Mouse (Mus musculus) mesoderm, embryonic 11.5 days (tissue): ENCODE measurements at regions not wholly inside any gene's neighbourhood (a gene's known extent, or its start where the extent isn't known, plus 50 kb on each side); places are given as distances from the start of the nearest gene placed in this dataset.

Experiments
- DNase-seq: peaks from one replicate; pipeline ENCODE4 v3.0.0-alpha.2; 2012; ENCODE audit warnings: low read depth, low spot score

DNA sequence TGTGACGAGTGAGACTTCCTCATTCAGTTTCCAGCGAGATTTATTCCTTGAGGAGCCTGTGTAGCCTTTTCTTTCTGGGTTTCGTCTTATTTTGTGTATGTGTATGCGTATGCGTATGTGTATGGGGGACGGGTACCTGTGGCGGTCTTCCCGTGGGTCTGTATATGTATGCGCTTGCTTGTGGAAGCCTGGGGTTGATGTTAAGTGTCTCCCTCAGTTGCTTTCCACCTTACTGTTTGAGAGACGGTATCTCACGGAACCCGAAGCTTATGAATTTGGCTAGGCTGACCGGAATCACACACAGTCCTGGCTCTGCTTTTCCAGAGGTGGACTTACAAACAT, 87.1 kb downstream of the Ankrd50 start:
- no peak for DNase-seq

DNA sequence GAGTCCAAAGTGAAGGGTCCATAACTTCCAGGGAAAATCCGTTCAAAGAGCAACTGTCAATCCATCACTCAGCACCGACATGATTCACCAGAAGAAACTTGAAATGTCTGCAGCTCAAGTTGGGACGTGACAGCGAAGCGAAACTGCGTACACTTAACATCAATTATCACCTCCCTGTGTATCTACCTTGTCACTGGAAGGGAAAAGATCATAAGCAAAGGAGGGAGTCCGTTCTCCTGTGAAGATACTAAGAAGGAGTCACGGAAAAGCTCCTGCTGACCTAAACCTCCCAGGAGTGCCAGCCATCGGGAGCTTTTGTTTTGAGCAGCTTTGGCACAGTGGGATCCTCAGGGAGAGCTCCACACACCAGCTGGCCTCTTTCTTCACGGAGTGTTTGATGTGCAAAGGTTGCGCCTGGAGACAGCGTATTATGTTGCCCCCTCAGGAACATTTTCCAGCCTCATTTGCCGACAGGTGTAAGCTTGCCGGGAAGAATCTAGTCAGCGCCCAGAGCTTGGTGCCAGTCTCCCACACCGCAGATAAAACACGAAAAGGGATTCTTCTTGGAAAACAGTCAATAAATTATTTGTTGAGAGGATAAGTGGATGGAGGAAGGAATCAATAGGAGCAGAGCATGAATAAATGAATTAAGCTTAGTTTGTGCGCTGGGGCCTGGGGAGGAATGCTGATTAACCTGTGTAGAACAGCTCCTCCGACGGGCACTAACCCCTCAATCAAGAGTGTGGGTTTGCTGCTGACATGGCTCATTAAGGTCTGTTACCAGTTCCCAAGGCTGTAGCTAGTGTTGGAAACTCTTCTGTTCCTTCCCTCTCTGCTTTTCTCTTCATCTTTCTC, 87.7 kb downstream of the Ankrd50 start:
- peak; percentile 38 for DNase-seq

DNA sequence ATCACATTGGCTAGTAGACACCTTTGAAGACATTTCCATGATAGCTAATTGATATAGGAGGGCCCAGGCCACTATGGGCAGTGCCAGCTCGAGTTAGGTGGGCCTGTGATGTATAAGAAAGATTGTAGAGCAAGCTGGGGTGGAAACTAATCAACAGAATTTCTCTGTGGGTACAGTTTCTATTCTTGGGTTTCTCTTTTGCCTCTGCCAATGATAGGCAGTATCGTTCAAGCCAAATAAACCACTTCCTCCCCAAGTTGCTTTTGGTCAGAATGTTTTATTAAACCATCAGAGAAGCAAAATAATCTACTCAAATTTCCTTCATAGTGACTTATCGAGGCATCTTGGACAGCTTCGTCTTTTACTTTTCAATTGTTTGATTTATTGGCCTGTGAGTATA, 90.3 kb downstream of the Ankrd50 start:
- DNase-seq = no peak

DNA sequence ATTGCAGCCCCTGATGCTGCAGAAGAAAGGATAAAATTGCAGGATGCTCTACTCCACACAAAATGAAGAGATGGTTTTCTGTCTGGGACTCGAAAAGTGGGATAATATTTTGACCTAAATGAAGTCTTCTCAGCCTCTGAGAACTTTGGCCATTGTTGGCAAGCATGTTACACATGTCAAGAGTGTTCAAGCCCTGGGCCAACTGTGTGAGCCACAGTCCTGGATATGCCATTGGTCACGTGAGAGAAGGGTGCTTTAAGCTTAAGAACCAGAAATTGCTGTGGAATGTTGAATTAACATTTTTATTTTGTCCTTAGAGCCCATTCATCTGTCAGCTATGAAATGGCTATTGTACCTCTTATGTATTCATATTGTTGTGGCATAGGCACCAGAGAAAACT, 95.0 kb downstream of the Ankrd50 start:
- DNase-seq = no peak

DNA sequence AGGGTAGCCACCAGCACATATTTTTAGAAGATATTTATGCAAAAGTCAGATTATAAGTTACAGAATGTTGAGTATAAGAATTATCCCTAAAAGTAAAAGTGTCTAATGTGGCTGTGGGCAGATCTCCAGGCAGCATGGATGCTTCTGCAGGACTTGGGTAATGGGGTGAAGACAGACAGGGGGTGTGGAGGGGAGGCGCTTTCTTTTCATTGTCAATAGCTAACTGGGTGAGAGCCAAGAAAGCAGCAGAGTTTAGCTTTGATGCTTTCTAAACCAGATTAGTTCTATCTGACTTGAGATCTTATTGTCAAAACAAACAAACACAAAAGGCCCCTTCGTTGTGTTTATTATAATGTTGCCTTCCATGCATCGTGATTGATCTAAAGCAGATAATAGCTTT, 95.7 kb downstream of the Ankrd50 start:
- DNase-seq = no peak

DNA sequence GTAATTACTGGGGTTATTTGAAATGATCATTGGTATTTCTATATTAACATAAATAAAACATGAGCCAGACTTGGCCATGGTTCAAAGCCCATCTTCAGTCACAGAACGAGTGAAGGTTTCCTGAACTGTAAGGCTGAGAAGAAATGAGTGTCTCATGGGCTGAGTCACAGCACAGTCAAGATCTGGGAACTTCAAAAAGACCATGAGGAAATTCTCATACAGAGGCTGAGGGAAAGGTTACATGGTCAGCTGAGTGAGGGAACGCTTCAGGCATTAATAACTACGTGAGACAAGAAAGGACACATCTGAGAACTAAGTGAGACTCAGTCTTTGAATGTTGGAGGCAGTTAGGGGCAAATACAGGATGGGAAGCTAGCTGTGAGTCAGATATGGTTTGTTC, 101.9 kb downstream of the Ankrd50 start:
- DNase-seq = no peak

DNA sequence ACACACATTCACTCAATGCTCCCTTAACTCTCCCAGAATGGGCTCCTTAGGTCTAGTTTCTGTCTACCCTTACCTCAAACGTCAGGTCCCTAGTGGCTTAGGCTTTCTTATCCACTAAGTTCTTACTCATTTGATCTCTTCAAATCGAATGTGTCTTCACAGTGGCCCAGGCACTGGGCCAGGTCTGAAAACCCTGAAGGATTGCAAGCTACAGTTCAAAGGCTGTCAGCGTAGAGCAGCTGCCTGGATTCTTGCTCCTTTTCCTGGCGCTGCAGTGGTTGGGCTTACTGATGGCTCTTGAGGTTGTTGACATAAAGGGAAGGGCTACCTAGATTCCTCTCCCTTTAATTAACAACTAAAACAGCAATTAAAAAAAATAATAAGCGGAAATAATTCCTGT, 103.0 kb downstream of the Ankrd50 start:
- DNase-seq = no peak

DNA sequence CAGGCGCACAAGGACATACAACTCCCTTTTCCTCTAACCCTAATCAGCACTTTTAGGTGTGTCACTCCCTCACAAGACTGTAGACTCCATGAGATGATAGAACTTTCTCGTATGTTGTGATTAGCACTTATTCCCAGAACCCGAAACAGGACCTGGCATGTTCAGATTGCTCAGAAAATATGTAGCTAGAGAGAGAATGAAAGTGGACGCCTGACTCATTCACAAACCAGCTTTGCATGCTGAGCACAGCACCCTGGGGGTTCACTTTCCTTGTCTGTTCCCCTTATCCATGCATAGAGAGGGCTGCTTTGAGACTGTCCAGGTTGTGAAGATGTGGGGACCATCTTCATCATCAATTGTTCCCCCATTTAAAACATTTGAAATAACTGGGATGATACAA, 111.0 kb downstream of the Ankrd50 start:
- DNase-seq = no peak

DNA sequence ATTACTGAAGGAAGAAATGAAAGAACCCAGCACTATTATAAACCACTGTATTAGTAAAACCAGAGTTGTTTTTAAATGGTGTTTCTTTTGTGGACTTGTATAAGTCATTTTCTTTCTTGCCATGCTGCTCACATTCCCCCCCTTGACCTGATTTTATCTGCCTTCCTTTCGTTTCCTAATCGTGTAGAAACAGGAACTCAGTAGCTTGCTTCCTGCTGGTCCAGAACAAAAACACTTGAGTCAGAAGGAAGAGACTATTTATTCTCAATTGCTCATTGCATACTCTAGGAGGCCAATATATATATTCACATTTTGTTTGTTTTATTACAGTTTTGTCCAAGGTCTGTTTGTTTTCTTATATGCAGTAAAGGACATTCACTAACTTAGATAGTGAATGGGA, 112.9 kb downstream of the Ankrd50 start:
- no peak for DNase-seq

DNA sequence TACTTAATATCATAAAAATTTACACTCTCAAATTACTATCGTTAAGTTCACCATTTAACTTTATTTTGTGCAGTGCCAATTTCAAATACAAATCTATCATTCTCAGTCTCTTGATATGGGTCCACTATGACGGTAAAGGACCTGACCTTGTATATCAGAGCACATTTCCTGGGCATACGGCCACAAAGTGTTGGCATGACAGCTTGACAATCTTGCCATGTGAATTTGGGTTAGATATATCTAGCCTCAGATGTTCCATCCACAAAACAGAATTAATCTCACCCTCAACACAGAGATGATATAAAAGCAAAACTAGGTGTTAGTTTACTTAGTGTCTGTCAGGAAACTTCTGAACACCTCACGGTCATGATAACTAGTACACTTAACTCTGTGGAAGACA, 120.8 kb downstream of the Ankrd50 start:
- DNase-seq = no peak

DNA sequence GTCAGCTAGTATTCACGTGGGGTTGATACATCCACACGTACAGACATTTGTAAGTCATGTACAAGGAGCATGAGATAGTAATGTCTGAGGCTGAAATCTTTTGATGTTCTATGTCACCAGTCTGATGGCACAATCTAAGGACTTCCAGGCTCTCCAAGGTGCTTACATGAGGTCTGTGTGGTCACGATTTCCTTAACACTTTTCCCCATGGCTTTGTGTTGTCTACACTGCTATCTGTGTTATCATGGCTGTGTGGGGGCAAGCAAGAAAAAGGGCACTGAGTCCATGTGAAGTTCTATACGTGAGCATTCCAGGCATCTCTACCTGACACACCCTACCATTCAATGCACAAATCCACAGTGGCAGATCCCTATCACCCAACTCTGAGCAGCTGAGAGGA, 123.2 kb downstream of the Ankrd50 start:
- no peak for DNase-seq

DNA sequence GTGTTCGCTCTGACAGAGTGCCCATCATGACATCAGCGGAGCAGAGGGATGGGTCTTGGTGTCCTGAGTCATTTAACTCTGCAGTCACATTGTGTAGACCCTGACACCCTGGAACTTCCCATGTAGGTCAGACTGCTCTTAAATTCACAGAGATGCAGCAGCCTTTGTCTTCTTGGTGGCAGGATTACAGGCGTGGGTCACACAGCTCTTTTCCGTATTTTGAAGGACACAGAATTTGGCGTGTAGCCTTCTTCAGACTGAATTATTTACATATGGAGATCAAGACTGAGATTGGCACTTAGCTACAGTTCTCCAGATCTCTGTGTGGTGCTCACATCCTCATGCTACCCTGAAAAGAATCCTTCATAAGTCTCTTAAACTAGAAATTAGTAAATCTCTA, 123.7 kb downstream of the Ankrd50 start:
- DNase-seq = no peak

DNA sequence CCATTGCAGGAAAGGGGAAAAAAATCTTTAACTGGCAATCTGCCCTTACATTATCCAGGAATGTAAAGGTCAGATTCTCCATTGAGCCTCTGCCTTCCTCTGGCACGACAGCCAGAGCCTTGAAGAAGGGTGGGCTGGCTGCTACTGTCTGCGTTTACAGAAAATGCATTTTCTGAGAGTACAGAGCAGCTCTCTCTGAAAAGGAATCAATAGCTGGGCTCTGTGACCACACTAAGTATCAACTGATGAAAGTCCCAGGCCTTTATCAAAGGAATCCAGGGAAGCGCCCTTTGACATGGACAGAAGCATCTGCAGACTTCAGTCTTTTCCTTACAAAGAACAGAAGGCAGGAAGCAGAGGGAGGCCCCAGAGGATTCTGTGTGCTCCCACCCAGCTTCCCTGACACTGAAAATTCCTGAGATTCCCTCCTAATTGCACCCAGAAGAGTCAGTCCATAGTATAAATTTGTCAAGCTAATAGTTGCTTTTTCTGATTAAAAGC, 124.2 kb downstream of the Ankrd50 start:
- DNase-seq = peak; percentile 39

DNA sequence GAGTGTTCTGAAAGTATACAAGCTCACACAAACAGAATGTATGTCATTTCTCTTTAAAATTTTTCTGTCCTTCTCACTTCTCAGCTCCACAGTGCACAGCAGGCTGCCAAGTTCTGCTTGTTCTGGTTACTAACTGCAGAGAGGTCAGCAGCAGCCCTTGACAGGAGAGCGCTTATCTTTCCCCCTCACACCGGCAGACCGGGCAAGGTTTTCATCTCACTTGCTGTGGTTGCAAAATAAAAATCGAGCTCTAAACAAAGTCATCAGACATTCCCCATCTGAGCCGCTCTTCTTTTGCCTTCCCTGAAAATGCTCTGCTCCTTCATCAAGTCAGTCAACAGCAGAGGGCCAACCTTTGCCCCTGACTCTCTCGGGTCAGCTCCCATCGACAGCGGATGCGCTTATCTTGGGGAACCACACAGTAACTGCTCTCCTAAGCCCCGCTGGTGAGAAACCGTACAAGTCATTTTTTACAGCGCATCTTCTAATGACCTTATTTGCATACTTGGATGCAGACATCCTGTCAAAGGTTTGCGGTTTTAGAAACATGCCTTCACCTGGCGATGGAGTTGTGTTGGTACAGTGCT, 126.6 kb downstream of the Ankrd50 start:
- peak; percentile 8 for DNase-seq

DNA sequence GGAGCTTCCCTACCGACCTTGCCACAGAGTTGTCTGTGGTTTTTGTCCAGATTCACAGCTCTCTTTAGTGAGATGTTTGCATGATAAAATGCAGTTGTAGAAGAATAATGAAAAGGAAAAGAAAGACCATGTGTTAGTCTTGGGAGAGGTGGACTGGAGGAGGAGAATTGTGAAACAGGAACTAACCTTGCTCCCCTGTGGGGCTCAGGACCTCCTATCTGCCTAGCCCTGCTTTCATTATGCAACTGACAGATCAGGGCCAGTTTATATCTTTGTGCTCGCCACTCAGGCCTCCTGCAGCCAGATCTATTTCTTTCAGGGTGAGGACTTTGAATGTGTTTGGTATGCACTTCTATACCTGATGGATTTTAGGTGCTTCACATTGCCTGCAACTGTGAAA, 140.4 kb downstream of the Ankrd50 start:
- DNase-seq = no peak

DNA sequence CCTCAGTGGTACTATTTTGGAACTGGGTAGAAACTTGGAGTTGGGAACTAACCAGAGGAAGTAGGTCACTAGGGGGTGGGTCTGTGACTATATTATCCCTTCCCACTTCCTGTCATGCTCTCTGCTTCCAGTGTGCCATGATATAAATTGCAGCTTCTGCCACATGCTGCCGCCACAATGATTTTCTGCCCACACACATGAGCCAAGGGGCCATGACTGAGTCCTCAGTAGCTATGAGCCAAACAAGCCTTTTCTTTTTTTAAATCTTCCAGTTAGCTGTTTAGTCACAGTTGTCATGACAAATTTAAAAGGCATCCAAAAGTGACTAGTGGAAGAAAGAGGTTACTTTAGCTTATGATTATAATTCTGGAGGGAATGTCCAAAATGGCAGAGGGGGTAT, 143.0 kb downstream of the Ankrd50 start:
- no peak for DNase-seq

DNA sequence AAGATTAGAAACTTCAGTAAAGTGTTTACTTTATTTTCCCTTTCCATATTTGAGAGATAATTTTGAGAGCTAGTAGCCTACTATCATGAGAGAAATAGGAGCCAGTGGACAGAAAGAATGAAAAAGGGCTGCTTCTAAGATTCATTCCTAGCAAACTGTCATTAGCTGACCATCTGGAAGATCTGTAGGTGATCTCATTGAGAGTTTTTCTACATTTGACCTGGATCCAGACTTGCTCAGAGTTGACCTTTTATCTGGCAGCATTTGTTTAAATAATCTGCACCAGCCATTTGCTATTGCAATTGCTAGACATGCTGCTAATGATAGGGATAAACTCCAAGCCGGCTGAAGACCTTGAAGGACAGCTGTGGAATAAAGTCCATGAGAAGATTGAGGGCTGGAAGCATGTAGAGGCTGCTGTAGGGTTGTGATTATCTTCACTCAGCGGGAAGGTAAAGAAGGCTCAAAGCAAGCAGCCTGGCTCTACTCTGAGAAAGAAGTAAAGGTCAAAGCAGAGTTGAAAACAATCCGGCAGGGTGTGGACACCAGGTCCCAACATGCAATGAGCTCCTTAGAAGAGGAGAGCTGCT, 151.2 kb downstream of the Ankrd50 start:
- DNase-seq = no peak

DNA sequence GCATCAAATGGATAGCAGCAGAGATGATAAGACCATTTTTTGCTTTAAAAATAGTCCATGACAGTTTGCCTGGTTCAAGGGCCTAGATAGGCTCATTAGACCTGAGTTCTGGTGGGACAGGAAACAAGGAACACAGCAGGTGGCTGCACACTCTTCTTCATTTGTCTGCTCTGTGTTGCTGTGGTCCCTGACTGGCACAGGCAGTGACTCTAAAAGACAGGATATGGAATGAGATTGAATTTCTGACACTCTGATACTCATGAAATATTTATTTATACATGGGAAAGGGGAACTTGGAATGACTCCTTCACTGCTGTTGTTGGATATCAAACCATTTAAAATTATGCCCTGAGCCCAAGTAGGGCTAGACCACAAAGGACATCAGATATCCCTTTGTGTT, 153.5 kb downstream of the Ankrd50 start:
- DNase-seq = no peak

DNA sequence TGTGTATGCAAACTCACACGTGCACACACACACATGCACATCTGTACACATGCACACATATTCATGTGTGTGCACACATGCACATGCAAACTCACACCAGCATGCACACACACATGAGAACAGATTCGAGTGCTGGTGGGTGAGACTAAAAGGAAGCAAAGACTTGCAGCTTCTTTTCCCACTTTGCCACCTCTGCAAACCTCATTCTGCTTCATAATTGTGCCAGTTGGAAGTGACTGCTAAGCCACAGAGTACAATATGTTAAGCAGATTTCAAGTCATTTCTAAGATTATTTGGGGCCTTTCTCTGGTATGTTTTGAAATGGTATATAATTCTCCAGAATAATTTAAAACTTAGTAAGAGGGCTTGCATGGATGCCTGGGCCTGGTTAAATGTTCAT, 157.4 kb downstream of the Ankrd50 start:
- DNase-seq = no peak

DNA sequence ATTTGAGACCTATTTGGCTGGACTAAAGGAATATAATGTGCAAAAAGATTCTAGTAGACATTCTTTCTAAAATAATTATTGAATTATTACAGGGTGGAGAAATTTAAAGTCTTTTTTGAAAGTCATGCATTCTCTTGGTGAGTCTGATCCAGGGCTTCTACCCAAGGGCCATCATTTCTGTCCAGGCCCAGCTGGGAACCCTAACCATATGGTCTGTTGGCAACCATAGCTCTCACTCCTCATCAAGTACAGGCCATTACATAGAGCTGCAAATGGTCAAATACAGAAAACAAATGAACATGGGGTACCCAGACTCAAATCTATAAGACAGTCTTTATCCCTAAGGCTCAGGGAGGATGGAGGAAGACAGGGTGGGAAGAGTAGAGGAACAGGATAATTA, 158.4 kb downstream of the Ankrd50 start:
- no peak for DNase-seq

DNA sequence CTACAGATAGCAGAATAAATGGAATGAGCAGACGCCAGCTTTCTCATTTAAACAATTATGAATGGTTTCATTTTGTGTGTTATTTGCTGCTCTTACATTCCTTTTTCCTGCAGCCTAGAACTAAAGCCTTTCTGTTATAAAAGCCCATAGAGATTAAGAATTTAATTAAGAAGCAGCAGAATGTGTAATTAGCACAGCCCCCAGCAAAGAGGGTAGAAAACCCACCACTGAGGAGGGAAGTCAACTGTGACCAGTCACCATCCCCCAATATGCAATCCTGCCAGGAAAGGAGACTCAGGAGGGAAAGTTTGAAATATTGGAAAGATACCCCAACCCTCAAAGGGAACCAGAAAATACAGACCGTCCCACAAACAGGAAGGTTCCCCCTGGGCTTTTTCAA, 160.0 kb downstream of the Ankrd50 start:
- DNase-seq = no peak

DNA sequence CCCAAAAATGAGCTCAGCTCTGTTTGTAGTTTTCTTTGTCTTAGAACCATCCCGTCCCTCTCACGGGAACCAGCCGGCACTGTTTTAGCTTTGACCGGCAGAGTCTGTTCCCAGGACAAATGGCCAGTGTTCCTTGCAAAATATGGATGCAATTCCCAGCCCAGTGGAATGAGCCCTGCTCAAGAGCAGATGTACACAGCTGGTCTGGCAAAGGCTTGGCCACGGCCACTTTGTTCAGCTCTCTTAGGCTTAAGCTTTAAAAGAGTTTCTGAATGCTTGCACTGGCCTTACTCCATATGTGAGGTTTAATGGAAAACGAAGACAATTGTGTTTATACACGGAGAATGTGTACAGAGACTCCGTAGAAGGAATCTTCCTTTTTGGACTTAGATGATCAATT, 162.2 kb downstream of the Ankrd50 start:
- DNase-seq = peak; percentile 23

DNA sequence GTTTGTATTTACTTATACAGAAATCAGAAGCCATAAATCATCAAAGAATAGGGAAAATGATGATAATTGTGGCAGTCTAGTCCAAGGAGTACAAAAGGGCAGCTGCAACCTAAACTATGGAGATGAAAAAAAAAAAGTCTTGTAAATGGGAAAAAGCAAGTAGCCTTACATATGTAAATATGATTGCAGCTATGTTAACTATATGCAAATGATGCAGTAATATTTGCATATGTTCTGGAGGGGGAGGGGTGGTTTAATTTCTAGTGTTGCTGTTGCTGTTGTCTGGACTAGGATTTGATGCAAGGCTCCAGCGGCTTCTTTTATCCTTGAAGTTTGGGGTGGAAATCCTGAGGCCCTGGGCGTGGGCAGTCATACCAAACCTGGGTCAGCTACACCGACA, 163.0 kb downstream of the Ankrd50 start:
- no peak for DNase-seq
